Mouse (Mus musculus): Measurements from ENCODE around the gene Cdrt4.

The Cdrt4 gene

GRCm38 (mm10) chr11:62951012-62951411 lies at the start of gene Cdrt4:
Gene Cdrt4 (plus strand): TSS chr11:62951193.
- in situ Hi-C loops (cut with MboI), result no loop called here

- in situ Hi-C loops (cut with MboI), result loop anchor here (25.0 kb wide), 1 partner anchor 235 kb away; the partner anchor contains the start of gene Pmp22
Measured at GRCm38 (mm10) chr11:62901699-62902323, 49.2 kb upstream of the Cdrt4 start.

GRCm38 (mm10) chr11:62903871-62904495 lies 47.0 kb upstream of the Cdrt4 start:
- in situ Hi-C loops (cut with MboI), result loop anchor here (25.0 kb wide), 1 partner anchor 233 kb away; the partner anchor contains the start of gene Pmp22

- in situ Hi-C loops (cut with MboI), result loop anchor here (25.0 kb wide), 1 partner anchor 227 kb away; the partner anchor contains the start of gene Pmp22
Measured at GRCm38 (mm10) chr11:62909720-62910306, 41.2 kb upstream of the Cdrt4 start.

GRCm38 (mm10) chr11:62911362-62911761 lies 39.6 kb upstream of the Cdrt4 start:
- in situ Hi-C loops (cut with MboI), result loop anchor here (25.0 kb wide), 1 partner anchor 226 kb away; the partner anchor contains the start of gene Pmp22

- in situ Hi-C loops (cut with MboI), result loop anchor here (25.0 kb wide), 1 partner anchor 224 kb away; the partner anchor contains the start of gene Pmp22
Measured at GRCm38 (mm10) chr11:62913141-62913540, 37.9 kb upstream of the Cdrt4 start.

- in situ Hi-C loops (cut with MboI), result loop anchor here (25.0 kb wide), 1 partner anchor 223 kb away; the partner anchor contains the start of gene Pmp22
Measured at GRCm38 (mm10) chr11:62914532-62914931, 36.5 kb upstream of the Cdrt4 start.

GRCm38 (mm10) chr11:62915486-62915885 lies 35.5 kb upstream of the Cdrt4 start:
- in situ Hi-C loops (cut with MboI), result loop anchor here (25.0 kb wide), 1 partner anchor 222 kb away; the partner anchor contains the start of gene Pmp22

- in situ Hi-C loops (cut with MboI), result loop anchor here (25.0 kb wide), 1 partner anchor 221 kb away; the partner anchor contains the start of gene Pmp22
Measured at GRCm38 (mm10) chr11:62916765-62917164, 34.2 kb upstream of the Cdrt4 start.

GRCm38 (mm10) chr11:62919946-62920742 lies 30.8 kb upstream of the Cdrt4 start:
- in situ Hi-C loops (cut with MboI), result loop anchor here (25.0 kb wide), 1 partner anchor 217 kb away; the partner anchor contains the start of gene Pmp22

GRCm38 (mm10) chr11:62920743-62921050 lies 30.3 kb upstream of the Cdrt4 start:
- in situ Hi-C loops (cut with MboI), result loop anchor here (25.0 kb wide), 1 partner anchor 217 kb away; the partner anchor contains the start of gene Pmp22

GRCm38 (mm10) chr11:62921052-62921977 lies 29.7 kb upstream of the Cdrt4 start:
- in situ Hi-C loops (cut with MboI), result loop anchor here (25.0 kb wide), 1 partner anchor 216 kb away; the partner anchor contains the start of gene Pmp22

GRCm38 (mm10) chr11:62924091-62924761 lies 26.8 kb upstream of the Cdrt4 start:
- in situ Hi-C loops (cut with MboI), result loop anchor here (25.0 kb wide), 1 partner anchor 213 kb away; the partner anchor contains the start of gene Pmp22

GRCm38 (mm10) chr11:62929799-62930198 lies 21.2 kb upstream of the Cdrt4 start:
- in situ Hi-C loops (cut with MboI), result no loop called here

- in situ Hi-C loops (cut with MboI), result no loop called here
Measured at GRCm38 (mm10) chr11:62930574-62930973, 20.4 kb upstream of the Cdrt4 start.

- in situ Hi-C loops (cut with MboI), result no loop called here
Measured at GRCm38 (mm10) chr11:62931141-62931540, 19.9 kb upstream of the Cdrt4 start.

- in situ Hi-C loops (cut with MboI), result no loop called here
Measured at GRCm38 (mm10) chr11:62933099-62933498, 17.9 kb upstream of the Cdrt4 start.

GRCm38 (mm10) chr11:62934795-62935514 lies 16.0 kb upstream of the Cdrt4 start:
- in situ Hi-C loops (cut with MboI), result no loop called here

- in situ Hi-C loops (cut with MboI), result no loop called here
Measured at GRCm38 (mm10) chr11:62937986-62938385, 13.0 kb upstream of the Cdrt4 start.

All from mature B cell (primary cell).